Mouse (Mus musculus): ENCODE data around the gene Lipm. TPM values are rescaled to one million over a fixed set of nuclear protein-coding genes. Genes with fewer than 3 reads are reported as not detected.

The Lipm gene
- polyA plus RNA-seq, 1 experiment from 2014 or later: not detected

- Histone ChIP-seq H3K4me1 (ENCODE audit: control insufficient read depth in 2 of 2, insufficient read depth in 2 of 2, low read length in 2 of 2) (no peaks in the 10 kb centered on the region), H3K4me2 (ENCODE audit: low read length) (no peak overlapping the region), H3K27ac (replicated peaks in 1 of 2; ENCODE audit: control insufficient read depth in 1 of 2, insufficient read depth in 1 of 2, low read depth in 2 of 2, low read length in 2 of 2) (no peak overlapping the region), H3K9ac (ENCODE audit: low read length) (no peak overlapping the region), H3K36me3 (ENCODE audit: control insufficient read depth, insufficient read depth, low read length) (no peaks in the 10 kb centered on the region), H3K9me3 (ENCODE audit: control insufficient read depth, low read length) (no peaks in the 10 kb centered on the region), H3K4me3 (ENCODE audit: control insufficient read depth in 1 of 2, insufficient read depth in 1 of 2, low read depth in 1 of 2, low read length in 2 of 2) (no peak overlapping the region), H3K27me3 (ENCODE audit: control insufficient read depth, insufficient read depth, low read length) (no peaks in the 10 kb centered on the region)
- WGBS: 42% methylated on average over 3 of the region's 3 CpGs
- no peak for ATAC-seq (ENCODE audit: insufficient number of reproducible peaks, insufficient read depth, low FRiP score, low read depth)
Observed at GRCm38 (mm10) chr19:34120107-34120731, 19.5 kb downstream of the Lipm start.

GRCm38 (mm10) chr19:34138720-34139430, 38.1 kb downstream of the Lipm start:
- no peak overlapping the region for H3K4me3 ChIP-seq (ENCODE audit: control insufficient read depth in 1 of 2, insufficient read depth in 1 of 2, low read depth in 1 of 2, low read length in 2 of 2)
- no peaks in the 10 kb centered on the region for H3K36me3 ChIP-seq (ENCODE audit: control insufficient read depth, insufficient read depth, low read length)
- H3K9me3 ChIP-seq (ENCODE audit: control insufficient read depth, low read length): no peaks in the 10 kb centered on the region
- no peaks in the 10 kb centered on the region for H3K27me3 ChIP-seq (ENCODE audit: control insufficient read depth, insufficient read depth, low read length)
- no peak for ATAC-seq (ENCODE audit: insufficient number of reproducible peaks, insufficient read depth, low FRiP score, low read depth)
- H3K27ac ChIP-seq (replicated peaks in 1 of 2; ENCODE audit: control insufficient read depth in 1 of 2, insufficient read depth in 1 of 2, low read depth in 2 of 2, low read length in 2 of 2): no peak overlapping the region
- H3K9ac ChIP-seq (ENCODE audit: low read length): no peak overlapping the region
- no peak overlapping the region for H3K4me2 ChIP-seq (ENCODE audit: low read length)
- WGBS: 77% methylated on average over 6 of the region's 6 CpGs
- no peaks in the 10 kb centered on the region for H3K4me1 ChIP-seq (ENCODE audit: control insufficient read depth in 2 of 2, insufficient read depth in 2 of 2, low read length in 2 of 2)

DNA sequence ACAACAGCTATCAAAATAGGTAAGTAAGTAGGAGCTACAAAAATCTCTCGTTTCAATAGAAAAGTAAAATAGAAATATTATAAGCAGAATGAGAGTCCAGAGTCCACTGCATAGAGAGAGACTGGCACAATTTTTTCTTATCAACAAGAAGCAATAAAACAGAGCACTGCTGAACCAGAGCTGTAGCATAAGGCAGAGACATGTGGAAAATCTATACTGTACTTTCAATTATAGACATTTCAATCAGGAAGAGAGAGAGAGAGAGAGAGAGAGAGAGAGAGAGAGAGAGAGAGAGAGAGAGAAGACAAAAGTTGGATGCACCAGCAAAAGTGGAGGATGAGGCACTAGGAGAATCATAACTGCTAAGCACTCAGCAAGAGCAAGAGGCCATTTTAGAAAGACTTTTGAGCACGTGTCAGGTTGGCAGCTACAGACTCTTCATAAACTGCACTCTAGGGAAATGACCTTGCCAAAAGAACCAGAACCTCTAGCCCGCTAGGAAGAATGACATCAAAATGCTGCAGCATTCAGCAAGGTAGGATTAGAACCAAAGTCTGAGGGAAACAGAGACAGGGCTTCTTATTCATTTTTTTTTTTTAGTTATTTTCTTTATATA, 38.8 kb downstream of the Lipm start:
- Histone ChIP-seq H3K4me2 (ENCODE audit: low read length) (no peak overlapping the region), H3K27ac (replicated peaks in 1 of 2; ENCODE audit: control insufficient read depth in 1 of 2, insufficient read depth in 1 of 2, low read depth in 2 of 2, low read length in 2 of 2) (no peak overlapping the region), H3K9ac (ENCODE audit: low read length) (no peak overlapping the region), H3K27me3 (ENCODE audit: control insufficient read depth, insufficient read depth, low read length) (no peaks in the 10 kb centered on the region), H3K4me1 (ENCODE audit: control insufficient read depth in 2 of 2, insufficient read depth in 2 of 2, low read length in 2 of 2) (no peaks in the 10 kb centered on the region), H3K36me3 (ENCODE audit: control insufficient read depth, insufficient read depth, low read length) (no peaks in the 10 kb centered on the region), H3K4me3 (ENCODE audit: control insufficient read depth in 1 of 2, insufficient read depth in 1 of 2, low read depth in 1 of 2, low read length in 2 of 2) (no peak overlapping the region), H3K9me3 (ENCODE audit: control insufficient read depth, low read length) (no peaks in the 10 kb centered on the region)
- WGBS: 78% methylated on average over 3 of the region's 3 CpGs
- ATAC-seq (ENCODE audit: insufficient number of reproducible peaks, insufficient read depth, low FRiP score, low read depth): no peak

DNA sequence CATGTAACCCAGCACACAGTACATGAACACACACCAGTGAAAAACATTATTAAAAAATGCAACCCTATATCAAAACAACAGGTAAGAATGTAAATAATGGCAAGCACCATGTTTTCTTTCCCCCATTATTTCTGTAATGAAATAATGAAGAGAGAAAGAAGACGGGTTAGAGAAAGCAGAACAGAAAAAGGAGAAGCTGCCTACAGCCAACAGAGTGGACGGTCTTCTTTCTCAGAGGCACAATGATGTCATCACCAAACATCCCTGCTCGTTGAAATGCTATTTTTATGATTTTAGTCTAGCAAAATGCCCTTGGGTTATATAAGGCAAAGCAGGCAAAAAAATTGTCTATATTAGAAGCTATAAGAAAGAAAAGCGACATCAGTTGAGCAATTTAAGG, 47.7 kb downstream of the Lipm start:
- H3K27ac ChIP-seq (replicated peaks in 1 of 2; ENCODE audit: control insufficient read depth in 1 of 2, insufficient read depth in 1 of 2, low read depth in 2 of 2, low read length in 2 of 2): no peak overlapping the region
- no peaks in the 10 kb centered on the region for H3K36me3 ChIP-seq (ENCODE audit: control insufficient read depth, insufficient read depth, low read length)
- ATAC-seq (ENCODE audit: insufficient number of reproducible peaks, insufficient read depth, low FRiP score, low read depth): no peak
- no peak overlapping the region for H3K4me3 ChIP-seq (ENCODE audit: control insufficient read depth in 1 of 2, insufficient read depth in 1 of 2, low read depth in 1 of 2, low read length in 2 of 2)
- H3K9me3 ChIP-seq (ENCODE audit: control insufficient read depth, low read length): no peaks in the 10 kb centered on the region
- H3K27me3 ChIP-seq (ENCODE audit: control insufficient read depth, insufficient read depth, low read length): no peaks in the 10 kb centered on the region
- no peaks in the 10 kb centered on the region for H3K4me1 ChIP-seq (ENCODE audit: control insufficient read depth in 2 of 2, insufficient read depth in 2 of 2, low read length in 2 of 2)
- WGBS: 55% methylated on average over 4 of the region's 4 CpGs
- H3K4me2 ChIP-seq (ENCODE audit: low read length): no peak overlapping the region
- no peak overlapping the region for H3K9ac ChIP-seq (ENCODE audit: low read length)

DNA sequence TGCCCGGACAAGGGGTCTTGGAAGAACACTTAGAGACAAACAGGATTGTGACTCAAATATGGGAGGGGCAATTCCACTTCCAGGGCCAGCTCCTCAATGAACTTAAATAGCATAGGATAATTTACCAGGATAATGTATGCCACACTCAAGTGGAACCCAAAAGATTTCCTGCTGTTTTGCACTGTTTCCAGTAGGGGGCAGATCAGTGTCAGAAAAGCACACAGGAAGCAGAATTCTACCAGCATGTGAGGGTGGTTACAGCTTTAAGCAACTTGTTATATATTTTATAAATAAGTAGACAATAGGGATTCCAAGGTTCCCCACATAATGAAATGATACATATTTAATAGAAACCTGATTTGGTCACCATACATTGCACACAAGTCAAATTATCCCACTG, 51.2 kb downstream of the Lipm start:
- Histone ChIP-seq H3K27me3 (ENCODE audit: control insufficient read depth, insufficient read depth, low read length) (no peaks in the 10 kb centered on the region), H3K27ac (replicated peaks in 1 of 2; ENCODE audit: control insufficient read depth in 1 of 2, insufficient read depth in 1 of 2, low read depth in 2 of 2, low read length in 2 of 2) (no peak overlapping the region), H3K9ac (ENCODE audit: low read length) (no peak overlapping the region), H3K36me3 (ENCODE audit: control insufficient read depth, insufficient read depth, low read length) (no peaks in the 10 kb centered on the region), H3K9me3 (ENCODE audit: control insufficient read depth, low read length) (no peaks in the 10 kb centered on the region), H3K4me1 (ENCODE audit: control insufficient read depth in 2 of 2, insufficient read depth in 2 of 2, low read length in 2 of 2) (no peaks in the 10 kb centered on the region), H3K4me2 (ENCODE audit: low read length) (no peak overlapping the region), H3K4me3 (ENCODE audit: control insufficient read depth in 1 of 2, insufficient read depth in 1 of 2, low read depth in 1 of 2, low read length in 2 of 2) (no peak overlapping the region)
- WGBS: 81% methylated on average over 1 of the region's 1 CpGs
- ATAC-seq (ENCODE audit: insufficient number of reproducible peaks, insufficient read depth, low FRiP score, low read depth): no peak

GRCm38 (mm10) chr19:34153263-34154144, 52.8 kb downstream of the Lipm start:
- no peaks in the 10 kb centered on the region for H3K9me3 ChIP-seq (ENCODE audit: control insufficient read depth, low read length)
- H3K9ac ChIP-seq (ENCODE audit: low read length): no peak overlapping the region
- no peak overlapping the region for H3K4me3 ChIP-seq (ENCODE audit: control insufficient read depth in 1 of 2, insufficient read depth in 1 of 2, low read depth in 1 of 2, low read length in 2 of 2)
- no peaks in the 10 kb centered on the region for H3K36me3 ChIP-seq (ENCODE audit: control insufficient read depth, insufficient read depth, low read length)
- no peak overlapping the region for H3K27ac ChIP-seq (replicated peaks in 1 of 2; ENCODE audit: control insufficient read depth in 1 of 2, insufficient read depth in 1 of 2, low read depth in 2 of 2, low read length in 2 of 2)
- no peak overlapping the region for H3K4me2 ChIP-seq (ENCODE audit: low read length)
- ATAC-seq (ENCODE audit: insufficient number of reproducible peaks, insufficient read depth, low FRiP score, low read depth): no peak
- no peaks in the 10 kb centered on the region for H3K27me3 ChIP-seq (ENCODE audit: control insufficient read depth, insufficient read depth, low read length)
- whole genome bisulfite sequencing: 71% methylated on average over 6 of the region's 6 CpGs
- no peaks in the 10 kb centered on the region for H3K4me1 ChIP-seq (ENCODE audit: control insufficient read depth in 2 of 2, insufficient read depth in 2 of 2, low read length in 2 of 2)

DNA sequence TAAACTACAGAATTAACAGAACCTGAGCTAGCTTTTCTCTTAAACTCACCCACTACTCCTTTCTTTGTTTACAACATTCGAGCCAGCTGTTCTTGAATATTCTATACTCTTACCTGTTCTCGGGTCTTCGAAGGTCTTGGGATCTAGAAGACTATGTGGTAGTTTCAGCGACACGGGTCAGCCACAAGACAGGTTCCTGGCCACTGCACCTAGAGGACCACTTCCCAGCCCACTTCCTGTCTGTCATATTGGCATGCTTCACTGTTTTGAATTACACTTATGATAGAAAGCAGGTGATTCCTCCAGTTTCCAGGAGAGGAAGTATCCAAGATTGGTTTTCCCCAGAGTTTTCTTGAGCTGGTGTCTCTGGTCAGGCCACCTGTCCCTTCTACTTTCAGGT, 62.0 kb downstream of the Lipm start:
- 85% methylated on average over 5 of the region's 5 CpGs for WGBS

More for the DNA sequence above, 62.0 kb downstream of the Lipm start:
- H3K4me3 ChIP-seq (ENCODE audit: control insufficient read depth in 1 of 2, insufficient read depth in 1 of 2, low read depth in 1 of 2, low read length in 2 of 2): no peak overlapping the region
- no peaks in the 10 kb centered on the region for H3K9me3 ChIP-seq (ENCODE audit: control insufficient read depth, low read length)
- no peaks in the 10 kb centered on the region for H3K27me3 ChIP-seq (ENCODE audit: control insufficient read depth, insufficient read depth, low read length)
- H3K36me3 ChIP-seq (ENCODE audit: control insufficient read depth, insufficient read depth, low read length): no peaks in the 10 kb centered on the region
- no peak overlapping the region for H3K9ac ChIP-seq (ENCODE audit: low read length)
- no peak for ATAC-seq (ENCODE audit: insufficient number of reproducible peaks, insufficient read depth, low FRiP score, low read depth)
- no peak overlapping the region for H3K4me2 ChIP-seq (ENCODE audit: low read length)
- H3K27ac ChIP-seq (replicated peaks in 1 of 2; ENCODE audit: control insufficient read depth in 1 of 2, insufficient read depth in 1 of 2, low read depth in 2 of 2, low read length in 2 of 2): no peak overlapping the region
- H3K4me1 ChIP-seq (ENCODE audit: control insufficient read depth in 2 of 2, insufficient read depth in 2 of 2, low read length in 2 of 2): no peaks in the 10 kb centered on the region
